Mouse (Mus musculus) stomach, postnatal 0 days (tissue): Measurements from ENCODE around the gene Dnm3.

ENCODE experiments used
- CTCF ChIP-seq: IDR thresholded peaks from 2 replicates; pipeline ENCODE4 v1.5.1; 2016; ENCODE audit warnings: antibody characterized with exemption, low read depth, mild to moderate bottlenecking, moderate library complexity
- EP300 ChIP-seq: optimal IDR thresholded peaks from 2 replicates; pipeline ENCODE3; 2016; ENCODE audit warnings: antibody characterized with exemption

DNA sequence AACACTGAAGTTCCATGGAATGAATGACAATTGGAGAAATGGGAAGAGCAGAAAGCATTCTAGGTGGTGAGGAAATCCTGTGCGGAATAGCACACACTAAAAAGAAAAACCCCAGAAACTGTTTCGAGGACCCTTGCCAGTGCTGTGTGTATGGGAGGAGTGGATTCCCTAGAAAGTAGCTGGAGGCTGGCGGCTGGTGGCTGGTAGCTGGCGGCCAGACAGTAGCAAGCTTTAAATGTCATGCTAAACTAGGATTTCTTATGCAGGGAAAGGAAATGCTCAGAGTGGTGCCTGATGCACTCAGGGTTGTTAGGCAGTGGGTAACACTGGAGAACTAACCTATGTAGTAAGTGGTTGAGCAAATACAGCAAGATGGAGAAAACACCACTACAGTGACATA lies 21.4 kb downstream of the Dnm3 start:
- TF ChIP-seq CTCF (no peak), EP300 (no peak)
